Mouse (Mus musculus) heart, adult 11 months (tissue): Measurements from ENCODE around the gene Gm20479.

Source experiments
- DNase-seq: peaks from one replicate; pipeline ENCODE4 v3.0.0; 2022

Gene Gm20479

GRCm38 (mm10) chr7:27333316-27333941 is 23.8 kb downstream of the Gm20479 start:
- peak; percentile 98 for DNase-seq

- peak; percentile 99 for DNase-seq
These were observed 24.6 kb downstream of the Gm20479 start for GRCm38 (mm10) chr7:27332353-27333199.

- no peak for DNase-seq
These were observed 25.4 kb downstream of the Gm20479 start for GRCm38 (mm10) chr7:27331854-27332253.

- no peak for DNase-seq
These were observed 25.7 kb downstream of the Gm20479 start for GRCm38 (mm10) chr7:27331541-27331851.

GRCm38 (mm10) chr7:27330709-27331540 is 26.3 kb downstream of the Gm20479 start:
- DNase-seq, result peak; percentile 100

- peak; percentile 95 for DNase-seq
These were observed 27.2 kb downstream of the Gm20479 start for GRCm38 (mm10) chr7:27329981-27330380.

GRCm38 (mm10) chr7:27329326-27329947 is 27.8 kb downstream of the Gm20479 start:
- peak; percentile 98 for DNase-seq

- DNase-seq, result peak; percentile 99
These were observed 28.6 kb downstream of the Gm20479 start for GRCm38 (mm10) chr7:27328648-27329047.

GRCm38 (mm10) chr7:27328161-27328560 is 29.1 kb downstream of the Gm20479 start:
- DNase-seq, result peak; percentile 97

GRCm38 (mm10) chr7:27327500-27327899 is 29.7 kb downstream of the Gm20479 start:
- DNase-seq, result peak; percentile 94

GRCm38 (mm10) chr7:27326101-27326880 is 30.9 kb downstream of the Gm20479 start:
- peak; percentile 99 for DNase-seq

GRCm38 (mm10) chr7:27325697-27326096 is 31.5 kb downstream of the Gm20479 start:
- peak; percentile 99 for DNase-seq

- peak; percentile 95 for DNase-seq
These were observed 32.3 kb downstream of the Gm20479 start for GRCm38 (mm10) chr7:27324928-27325327.

GRCm38 (mm10) chr7:27324161-27324560 is 33.1 kb downstream of the Gm20479 start:
- DNase-seq, result peak; percentile 93

- peak; percentile 90 for DNase-seq
These were observed 34.2 kb downstream of the Gm20479 start for GRCm38 (mm10) chr7:27323001-27323400.

- peak; percentile 97 for DNase-seq
These were observed 34.9 kb downstream of the Gm20479 start for GRCm38 (mm10) chr7:27322291-27322690.

GRCm38 (mm10) chr7:27319411-27319810 is 37.8 kb downstream of the Gm20479 start:
- DNase-seq, result peak; percentile 91

GRCm38 (mm10) chr7:27315958-27316357 is 41.3 kb downstream of the Gm20479 start:
- peak; percentile 99 for DNase-seq

GRCm38 (mm10) chr7:27314393-27314792 is 42.8 kb downstream of the Gm20479 start:
- no peak for DNase-seq

GRCm38 (mm10) chr7:27311651-27312284 is 45.5 kb downstream of the Gm20479 start:
- peak; percentile 85 for DNase-seq

- DNase-seq, result peak; percentile 91
These were observed 46.2 kb downstream of the Gm20479 start for GRCm38 (mm10) chr7:27310996-27311535.
